Mouse (Mus musculus) liver, embryonic 16.5 days (tissue): Measurements from ENCODE around the gene Mcoln2. TPM values are rescaled to one million over a fixed set of nuclear protein-coding genes. Genes with fewer than 3 reads are reported as not detected.

Experiments used
- ATAC-seq: fragments of 200-750 bp; cut with Nextera tagmentation; 2 replicates; pipeline ENCODE4 v1.8.0; 2017; ENCODE audit warnings: low read depth, mild to moderate bottlenecking, moderate number of reproducible peaks, moderate library complexity
- H3K27ac ChIP-seq: fragments of 300-500 bp; sonication (generic); 2 replicates; pipeline ENCODE4 v1.5.1; 2014; ENCODE audit warnings: mild to moderate bottlenecking, low read length
- H3K27me3 ChIP-seq: fragments of 300-500 bp; sonication (generic); 2 replicates; pipeline ENCODE4 v1.6.1; 2014; ENCODE audit warnings: low read depth, low read length, mixed read lengths; ENCODE audit not compliant: control insufficient read depth, insufficient read depth
- H3K36me3 ChIP-seq: fragments of 300-500 bp; sonication (generic); 2 replicates; pipeline ENCODE4 v1.6.1; 2014; ENCODE audit warnings: mild to moderate bottlenecking; ENCODE audit not compliant: control insufficient read depth, insufficient read depth
- H3K4me1 ChIP-seq: fragments of 300-500 bp; sonication (generic); 2 replicates; pipeline ENCODE4 v1.6.1; 2014; ENCODE audit warnings: low read depth, low read length, mixed read lengths; ENCODE audit not compliant: control insufficient read depth
- H3K4me2 ChIP-seq: fragments of 300-500 bp; sonication (generic); 2 replicates; pipeline ENCODE4 v1.6.1; 2014; ENCODE audit warnings: low read depth, low read length, mixed read lengths
- H3K4me3 ChIP-seq: fragments of 300-500 bp; sonication (generic); 2 replicates; pipeline ENCODE4 v1.5.1; 2014; ENCODE audit warnings: low read depth, mild to moderate bottlenecking, low read length
- H3K9ac ChIP-seq: fragments of 300-500 bp; sonication (generic); 2 replicates; pipeline ENCODE4 v1.6.1; 2014; ENCODE audit warnings: low read depth, low read length
- H3K9me3 ChIP-seq: fragments of 300-500 bp; sonication (generic); replicated peaks from 2 replicates; pipeline ENCODE4 v1.6.1; 2016; ENCODE audit warnings: low read length; ENCODE audit not compliant: control insufficient read depth
- WGBS: fragments of 180-500 bp; shearing (Covaris S2); extraction: QIAGEN DNeasy Blood & Tissue Kit; methylation state at CpG from one replicate; pipeline ENCODE4 v1.1.7; 2014; ENCODE audit not compliant: insufficient replicate concordance; 5-methylcytosine and 5-hydroxymethylcytosine counted together
- polyA plus RNA-seq: library from polyadenylated mRNA; unstranded; fragments of >200 nt; fragmentation: Nextera tagmentation; extraction: Ambion mirVana; gene quantifications from 2 replicates; pipeline ENCODE4 v1.2.1, GENCODE M21; 2015

The Mcoln2 gene
- polyA plus RNA-seq, 1 experiment from 2014 or later = 9.5 TPM

DNA sequence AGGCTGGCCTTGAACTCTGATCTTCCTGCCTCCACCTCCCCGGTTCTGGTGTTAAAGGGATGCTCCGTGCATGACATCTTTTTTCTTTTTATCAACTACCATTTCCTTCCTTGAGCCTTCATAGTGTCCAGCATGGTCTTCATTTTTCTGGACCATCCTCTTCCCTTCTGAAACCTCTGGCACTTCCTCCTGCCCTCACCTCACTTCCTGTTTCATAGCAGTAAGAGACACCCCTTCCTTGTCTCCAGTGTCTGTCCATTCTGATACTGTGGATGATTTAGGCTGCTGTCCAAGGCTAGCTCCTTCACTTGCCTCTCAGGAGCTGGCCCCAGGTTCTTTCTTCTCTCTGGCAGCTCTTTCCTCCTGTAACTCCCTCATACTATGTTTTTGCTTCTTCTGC, 14.2 kb upstream of the Mcoln2 start:
- H3K27me3 ChIP-seq = no peaks in the 10 kb centered on the region
- H3K4me1 ChIP-seq = no peaks in the 10 kb centered on the region
- no peak overlapping the region for H3K4me2 ChIP-seq
- no peak for ATAC-seq
- no peak overlapping the region for H3K4me3 ChIP-seq
- no peaks in the 10 kb centered on the region for H3K9me3 ChIP-seq
- no peak overlapping the region for H3K9ac ChIP-seq
- no peaks in the 10 kb centered on the region for H3K36me3 ChIP-seq
- 60% methylated on average over 2 of the region's 2 CpGs for WGBS
- no peak overlapping the region for H3K27ac ChIP-seq

- ATAC-seq = no peak
- Histone ChIP-seq H3K27ac (no peak overlapping the region), H3K9me3 (no peaks in the 10 kb centered on the region), H3K27me3 (no peaks in the 10 kb centered on the region), H3K9ac (no peak overlapping the region), H3K36me3 (no peaks in the 10 kb centered on the region), H3K4me3 (no peak overlapping the region), H3K4me1 (no peaks in the 10 kb centered on the region), H3K4me2 (no peak overlapping the region)
- WGBS = 35% methylated on average over 10 of the region's 10 CpGs
These were observed 13.2 kb upstream of the Mcoln2 start for GRCm38 (mm10) chr3:146136422-146136821.

DNA sequence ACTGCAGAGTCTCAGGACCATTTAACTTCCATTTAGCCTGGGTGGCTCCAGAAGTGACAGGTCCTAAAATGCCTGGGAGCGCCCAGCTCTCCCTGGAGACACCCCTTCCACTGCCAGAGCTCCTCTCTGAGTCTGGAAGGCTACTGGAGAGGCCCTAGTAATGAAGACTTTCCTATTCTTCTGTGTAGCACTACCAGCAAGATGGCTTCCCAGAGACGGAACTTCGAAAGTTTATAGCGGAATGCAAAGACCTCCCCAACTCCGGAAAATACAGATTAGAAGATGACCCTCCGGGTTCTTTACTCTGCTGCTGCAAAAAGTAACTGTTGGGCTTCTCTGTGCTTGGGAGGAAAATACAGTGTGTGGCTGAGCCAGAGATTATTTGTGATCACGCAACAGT, 9.4 kb upstream of the Mcoln2 start:
- H3K36me3 ChIP-seq = no peaks in the 10 kb centered on the region
- WGBS = 76% methylated on average over 7 of the region's 7 CpGs
- H3K4me1 ChIP-seq = no peaks in the 10 kb centered on the region
- no peaks in the 10 kb centered on the region for H3K27me3 ChIP-seq
- no peak for ATAC-seq
- no peak overlapping the region for H3K4me3 ChIP-seq
- no peak overlapping the region for H3K27ac ChIP-seq
- H3K9ac ChIP-seq = no peak overlapping the region
- H3K4me2 ChIP-seq = no peak overlapping the region
- H3K9me3 ChIP-seq = no peaks in the 10 kb centered on the region

- WGBS = 61% methylated on average over 7 of the region's 7 CpGs
These were observed 7.1 kb upstream of the Mcoln2 start for GRCm38 (mm10) chr3:146142523-146142922.

DNA sequence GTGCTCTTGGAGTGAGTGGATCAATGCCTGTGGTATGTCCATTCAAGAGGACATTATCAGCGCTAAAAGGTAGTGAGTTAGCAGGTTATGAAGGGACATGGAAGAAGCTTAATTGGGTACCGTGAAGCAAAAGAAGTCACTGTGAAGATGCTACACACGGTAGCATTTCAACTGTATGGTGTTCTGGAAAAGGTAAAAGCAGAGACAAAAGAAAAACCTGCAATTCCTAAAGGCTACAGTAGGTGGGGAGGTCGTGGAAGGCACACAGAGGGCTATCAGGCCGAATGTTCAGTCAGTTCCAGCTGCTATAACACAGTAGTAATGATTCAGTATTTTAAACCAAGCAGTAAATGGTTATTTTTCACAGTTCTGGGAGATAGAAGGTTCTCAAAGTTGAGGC, 4.1 kb upstream of the Mcoln2 start:
- H3K36me3 ChIP-seq = no peaks in the 10 kb centered on the region
- no peak overlapping the region for H3K9ac ChIP-seq
- no peak overlapping the region for H3K4me3 ChIP-seq
- no peaks in the 10 kb centered on the region; the same call in 1 of the 2 replicates for H3K4me1 ChIP-seq
- no peak for ATAC-seq
- 38% methylated on average over 5 of the region's 5 CpGs for whole genome bisulfite sequencing
- H3K9me3 ChIP-seq = no peaks in the 10 kb centered on the region
- H3K4me2 ChIP-seq = no peak overlapping the region
- no peak overlapping the region for H3K27ac ChIP-seq
- H3K27me3 ChIP-seq = no peaks in the 10 kb centered on the region; the same call in 1 of the 2 replicates

More at GRCm38 (mm10) chr3:146142523-146142922, 7.1 kb upstream of the Mcoln2 start:
- Histone ChIP-seq H3K4me3 (no peak overlapping the region), H3K27me3 (no peaks in the 10 kb centered on the region), H3K27ac (no peak overlapping the region), H3K9ac (no peak overlapping the region), H3K36me3 (no peaks in the 10 kb centered on the region), H3K4me2 (no peak overlapping the region), H3K9me3 (no peaks in the 10 kb centered on the region), H3K4me1 (no peaks in the 10 kb centered on the region; the same call in 1 of the 2 replicates)
- ATAC-seq = no peak

DNA sequence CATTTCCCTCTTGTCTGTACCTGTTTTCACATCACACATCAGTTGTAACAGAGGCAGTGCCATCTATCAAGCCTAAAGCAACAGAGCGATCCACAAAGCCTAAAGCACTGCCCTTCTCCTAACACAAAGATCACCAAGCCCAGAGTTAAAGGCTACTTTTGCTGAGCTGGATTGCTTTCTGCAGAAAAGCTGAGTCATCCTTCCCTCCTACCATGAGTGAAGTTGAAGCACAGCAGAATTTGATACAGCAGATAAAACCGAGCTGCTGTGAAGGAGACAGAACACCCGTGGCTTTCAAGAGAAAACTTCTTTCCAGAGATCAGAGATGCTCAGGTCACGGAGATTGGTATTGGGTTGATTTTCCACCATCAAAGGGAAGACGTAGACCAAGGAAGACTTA, 3.5 kb upstream of the Mcoln2 start:
- Histone ChIP-seq H3K27me3 (no peaks in the 10 kb centered on the region; the same call in 1 of the 2 replicates), H3K4me2 (no peak overlapping the region), H3K4me1 (no peaks in the 10 kb centered on the region; the same call in 1 of the 2 replicates), H3K36me3 (no peaks in the 10 kb centered on the region), H3K9ac (no peak overlapping the region), H3K9me3 (no peaks in the 10 kb centered on the region), H3K4me3 (no peak overlapping the region), H3K27ac (no peak overlapping the region)
- 36% methylated on average over 5 of the region's 5 CpGs for WGBS
- no peak for ATAC-seq

DNA sequence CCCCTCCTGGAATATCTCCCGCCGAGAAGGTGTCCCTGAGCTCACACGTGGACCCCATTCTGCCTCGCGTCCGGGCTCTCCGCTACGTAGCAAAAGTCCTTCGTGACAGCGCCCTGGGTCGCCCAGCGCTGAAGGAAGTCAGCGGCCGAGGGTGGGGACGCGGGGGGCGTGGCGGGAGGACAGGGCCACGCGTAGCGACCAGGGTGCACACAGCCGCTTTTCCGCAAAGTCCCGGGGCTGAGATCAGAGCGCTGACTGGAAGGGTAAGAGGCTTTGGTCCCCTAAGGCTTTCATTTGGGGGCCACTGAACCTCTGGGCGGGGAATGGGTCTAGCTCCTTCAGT, 396 bp downstream of the Mcoln2 start:
- peak overlapping the region; percentile 66 for H3K4me2 ChIP-seq
- no peaks in the 10 kb centered on the region for H3K9me3 ChIP-seq
- no peaks in the 10 kb centered on the region for H3K36me3 ChIP-seq
- no peaks in the 10 kb centered on the region; the same call in 1 of the 2 replicates for H3K4me1 ChIP-seq
- peak overlapping the region; percentile 48 for H3K9ac ChIP-seq
- ATAC-seq = peak; percentile 70
- peak overlapping the region; percentile 41; the same call in 1 of the 2 replicates for H3K27ac ChIP-seq
- H3K4me3 ChIP-seq = peak overlapping the region; percentile 57
- no peaks in the 10 kb centered on the region; the same call in 1 of the 2 replicates for H3K27me3 ChIP-seq
- under 1% methylated on average over 26 of the region's 26 CpGs for WGBS

GRCm38 (mm10) chr3:146150560-146150959, 927 bp downstream of the Mcoln2 start:
- Histone ChIP-seq H3K9me3 (no peaks in the 10 kb centered on the region), H3K27ac (no peak overlapping the region; the same call in 1 of the 2 replicates), H3K4me3 (peak overlapping the region; percentile 57), H3K4me1 (no peaks in the 10 kb centered on the region; the same call in 1 of the 2 replicates), H3K9ac (peak overlapping the region; percentile 48; the same call in 1 of the 2 replicates), H3K27me3 (no peaks in the 10 kb centered on the region; the same call in 1 of the 2 replicates), H3K36me3 (no peaks in the 10 kb centered on the region), H3K4me2 (peak overlapping the region; percentile 66)
- no peak; the same call in 1 of the 2 replicates for ATAC-seq
- WGBS = 14% methylated on average over 11 of the region's 11 CpGs

DNA sequence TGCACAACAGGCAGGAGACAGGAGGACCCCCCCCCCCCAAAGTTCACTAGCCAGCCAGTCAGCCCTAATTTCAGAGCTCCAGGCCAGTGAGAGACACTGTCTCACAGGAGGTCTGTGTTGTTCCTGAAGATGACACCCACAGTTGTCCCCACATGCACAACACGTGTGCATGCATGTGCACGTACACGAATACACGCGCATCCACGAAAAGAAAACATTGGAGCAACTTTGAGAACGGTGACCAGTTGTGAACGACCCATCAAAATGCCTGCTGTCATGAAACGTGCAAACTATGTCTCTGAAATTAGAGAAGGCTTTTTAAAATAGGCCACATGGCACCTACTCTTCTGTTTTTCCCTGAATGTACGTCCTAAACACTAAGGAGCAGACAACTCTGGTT, 1.7 kb downstream of the Mcoln2 start:
- 80% methylated on average over 10 of the region's 10 CpGs for WGBS
- H3K27ac ChIP-seq = no peak overlapping the region
- ATAC-seq = no peak

More for the DNA sequence above, 1.7 kb downstream of the Mcoln2 start:
- H3K9me3 ChIP-seq = no peaks in the 10 kb centered on the region
- no peaks in the 10 kb centered on the region for H3K36me3 ChIP-seq
- H3K27me3 ChIP-seq = no peaks in the 10 kb centered on the region; the same call in 1 of the 2 replicates
- no peak overlapping the region for H3K4me3 ChIP-seq
- H3K9ac ChIP-seq = no peak overlapping the region
- H3K4me1 ChIP-seq = no peaks in the 10 kb centered on the region
- H3K4me2 ChIP-seq = 0 out of 2 replicates have a peak overlapping the region, but pooled peaks have one; percentile 3
